Mouse (Mus musculus) midbrain, embryonic 14.5 days (tissue): ENCODE results near the gene Rai1. TPM values are rescaled to one million over a fixed set of nuclear protein-coding genes. Genes with fewer than 3 reads are reported as not detected.

ENCODE experiments used
- ATAC-seq: fragments of 200-750 bp; cut with Nextera tagmentation; 2 replicates; pipeline ENCODE4 v1.8.0; 2017; ENCODE audit warnings: moderate number of reproducible peaks, moderate library complexity; ENCODE audit not compliant: low FRiP score, low TSS enrichment
- DNase-seq: peaks from one replicate; pipeline ENCODE4 v3.0.0-alpha.2; 2015
- H3K27ac ChIP-seq: fragments of 300-500 bp; sonication (generic); replicated peaks from 2 replicates; pipeline ENCODE4 v1.5.1; 2014; ENCODE audit warnings: mild to moderate bottlenecking, low read depth, low read length, moderate library complexity
- H3K27me3 ChIP-seq: fragments of 300-500 bp; sonication (generic); 2 replicates; pipeline ENCODE4 v1.6.1; 2014; ENCODE audit warnings: low read length, control low read depth, mixed read lengths; ENCODE audit not compliant: control insufficient read depth, insufficient read depth
- H3K36me3 ChIP-seq: fragments of 300-500 bp; sonication (generic); 2 replicates; pipeline ENCODE4 v1.6.1; 2014; ENCODE audit warnings: low read length, control low read depth; ENCODE audit not compliant: control insufficient read depth, insufficient read depth
- H3K4me1 ChIP-seq: fragments of 300-500 bp; sonication (generic); 2 replicates; pipeline ENCODE4 v1.6.1; 2014; ENCODE audit warnings: mild to moderate bottlenecking, antibody characterized with exemption, low read length, control low read depth; ENCODE audit not compliant: control insufficient read depth, insufficient read depth
- H3K4me2 ChIP-seq: fragments of 300-500 bp; sonication (generic); 2 replicates; pipeline ENCODE4 v1.6.1; 2014; ENCODE audit warnings: mild to moderate bottlenecking, low read length, moderate library complexity
- H3K4me3 ChIP-seq: fragments of 300-500 bp; sonication (generic); replicated peaks from 2 replicates; pipeline ENCODE4 v1.5.1; 2014; ENCODE audit warnings: low read depth, low read length
- H3K9ac ChIP-seq: fragments of 300-500 bp; sonication (generic); replicated peaks from 2 replicates; pipeline ENCODE4 v1.6.1; 2014; ENCODE audit warnings: mild to moderate bottlenecking, low read length, moderate library complexity
- H3K9me3 ChIP-seq: fragments of 300-500 bp; sonication (generic); 2 replicates; pipeline ENCODE4 v1.6.1; 2016; ENCODE audit warnings: low read length, control low read depth, mixed read lengths; ENCODE audit not compliant: control insufficient read depth
- WGBS: fragments of 180-500 bp; shearing (Covaris S2); extraction: QIAGEN DNeasy Blood & Tissue Kit; methylation state at CpG from one replicate; pipeline ENCODE4 v1.1.7; 2014; 5-methylcytosine and 5-hydroxymethylcytosine counted together
- polyA plus RNA-seq: library from polyadenylated mRNA; unstranded; fragments of >200 nt; fragmentation: Nextera tagmentation; extraction: Ambion mirVana; gene quantifications from 2 replicates; pipeline ENCODE4 v1.2.1, GENCODE M21; 2014

The Rai1 gene
- polyA plus RNA-seq, 1 experiment from 2014 or later = 37.7 TPM

- Histone ChIP-seq H3K9me3 (no peaks in the 10 kb centered on the region), H3K27me3 (no peaks in the 10 kb centered on the region), H3K9ac (no peak overlapping the region), H3K4me3 (no peak overlapping the region), H3K36me3 (no peaks in the 10 kb centered on the region), H3K4me1 (peaks cover 43% of the 10 kb centered on the region), H3K4me2 (no peak overlapping the region), H3K27ac (no peak overlapping the region)
- DNase-seq (no peak), ATAC-seq (no peak)
- 96% methylated on average over 3 of the region's 3 CpGs for WGBS
Measured at GRCm38 (mm10) chr11:60172074-60172473, 67.3 kb downstream of the Rai1 start.

DNA sequence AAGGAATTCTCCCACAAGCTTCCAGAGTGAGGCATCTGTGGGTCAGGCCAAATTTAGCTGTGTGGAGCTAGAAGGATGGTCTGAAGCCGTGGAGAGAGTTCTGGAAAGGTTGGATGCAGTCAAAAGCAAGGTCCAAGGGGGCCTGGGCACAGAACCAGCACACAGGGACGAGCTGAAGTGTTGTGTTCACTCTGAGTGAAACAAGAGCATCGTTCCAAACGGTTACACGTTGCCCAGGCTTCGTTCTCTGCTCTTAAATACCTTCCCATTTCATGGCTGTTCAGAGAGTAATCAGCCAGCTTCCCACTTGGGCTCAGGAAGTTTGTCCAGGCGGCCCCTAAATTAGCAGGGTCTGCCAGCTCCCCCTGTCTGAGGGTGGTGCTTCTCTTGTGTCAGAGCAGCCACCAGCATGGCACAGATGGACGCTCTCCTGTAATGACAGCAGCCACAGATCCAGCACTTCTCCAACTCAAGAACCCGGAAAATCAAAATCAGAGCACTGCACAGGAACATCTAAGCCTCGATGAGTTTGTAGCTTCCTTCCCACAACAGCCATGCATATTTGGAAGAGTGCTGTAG, 68.9 kb downstream of the Rai1 start:
- Histone ChIP-seq H3K9ac (no peak overlapping the region), H3K4me2 (no peak overlapping the region), H3K27me3 (no peaks in the 10 kb centered on the region), H3K4me1 (peaks cover 41% of the 10 kb centered on the region), H3K27ac (no peak overlapping the region), H3K4me3 (no peak overlapping the region), H3K36me3 (no peaks in the 10 kb centered on the region), H3K9me3 (no peaks in the 10 kb centered on the region)
- WGBS = 87% methylated on average over 10 of the region's 10 CpGs
- no peak for ATAC-seq
- DNase-seq = no peak

DNA sequence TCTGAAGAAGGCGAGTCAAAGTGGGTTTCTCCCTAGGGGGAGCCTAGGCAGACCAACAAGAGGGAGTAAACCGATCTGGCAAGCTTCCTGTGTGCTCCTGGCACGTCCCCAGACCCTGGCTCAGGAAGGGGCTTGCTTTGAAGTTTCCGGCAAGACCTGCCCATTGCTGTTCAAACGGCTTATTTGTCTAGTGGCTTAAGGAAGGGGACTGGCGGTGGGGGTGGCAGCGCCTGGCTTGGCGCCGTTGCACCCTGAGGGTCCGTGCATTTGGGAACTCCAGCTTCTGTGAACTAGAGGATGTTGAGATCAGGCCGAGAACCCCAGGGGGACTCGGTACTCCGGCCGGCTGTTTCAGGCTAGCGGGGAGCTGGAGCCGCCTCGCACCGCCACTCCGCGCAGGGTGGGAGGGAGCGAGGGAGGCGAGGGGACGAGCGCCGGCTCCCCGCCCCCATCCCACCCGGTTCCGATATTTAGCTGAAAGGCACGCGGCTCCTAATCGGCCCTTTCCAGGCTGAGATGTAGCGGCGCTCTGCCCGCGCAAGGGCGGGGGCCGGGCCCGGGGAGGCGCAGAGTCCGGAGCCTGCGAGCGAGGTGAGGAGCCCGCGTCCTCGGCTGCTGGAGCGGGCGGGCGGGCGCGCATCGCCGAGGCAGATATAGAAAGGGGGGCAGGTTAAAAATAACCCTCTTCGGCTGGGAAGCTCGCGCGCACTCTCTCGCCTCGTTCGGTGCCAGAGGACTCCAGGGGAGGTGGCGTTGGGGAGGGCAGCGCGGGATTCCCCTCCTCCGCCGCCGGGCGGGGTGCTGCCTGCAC, 70.8 kb downstream of the Rai1 start:
- WGBS = under 1% methylated on average over 65 of the region's 66 CpGs

GRCm38 (mm10) chr11:60176182-60176974, 71.6 kb downstream of the Rai1 start:
- no peaks in the 10 kb centered on the region for H3K27me3 ChIP-seq
- H3K36me3 ChIP-seq = 0 out of 2 replicates have a peak, but pooled peaks cover 2% of the 10 kb centered on the region
- H3K4me3 ChIP-seq = peak overlapping the region; percentile 70
- peak overlapping the region; percentile 100 for H3K27ac ChIP-seq
- H3K4me2 ChIP-seq = peak overlapping the region; percentile 98
- H3K9me3 ChIP-seq = no peaks in the 10 kb centered on the region
- H3K4me1 ChIP-seq = peaks cover 54% of the 10 kb centered on the region
- DNase-seq (peak; percentile 81), ATAC-seq (peak; percentile 44)
- H3K9ac ChIP-seq = peak overlapping the region; percentile 89
- WGBS = under 1% methylated on average over 71 of the region's 71 CpGs

More for the DNA sequence above, 70.8 kb downstream of the Rai1 start:
- Histone ChIP-seq H3K9ac (peak overlapping the region; percentile 89), H3K27me3 (no peaks in the 10 kb centered on the region), H3K27ac (peak overlapping the region; percentile 100), H3K36me3 (no peaks in the 10 kb centered on the region), H3K4me2 (peak overlapping the region; percentile 98), H3K9me3 (no peaks in the 10 kb centered on the region), H3K4me3 (peak overlapping the region; percentile 70), H3K4me1 (peaks cover 46% of the 10 kb centered on the region)
- DNase-seq (peak; percentile 84), ATAC-seq (peak; percentile 60)

GRCm38 (mm10) chr11:60176975-60177657, 72.3 kb downstream of the Rai1 start:
- ATAC-seq = peak; percentile 74
- Histone ChIP-seq H3K9ac (peak overlapping the region; percentile 89), H3K4me3 (peak overlapping the region; percentile 70), H3K9me3 (no peaks in the 10 kb centered on the region), H3K4me2 (peak overlapping the region; percentile 98), H3K36me3 (0 out of 2 replicates have a peak, but pooled peaks cover 2% of the 10 kb centered on the region), H3K4me1 (peaks cover 61% of the 10 kb centered on the region), H3K27ac (peak overlapping the region; percentile 100), H3K27me3 (no peaks in the 10 kb centered on the region)
- 1% methylated on average over 42 of the region's 42 CpGs for WGBS
- DNase-seq = peak; percentile 90

GRCm38 (mm10) chr11:60178005-60178404, 73.2 kb downstream of the Rai1 start:
- H3K9ac ChIP-seq = peak overlapping the region; percentile 89
- H3K27me3 ChIP-seq = no peaks in the 10 kb centered on the region
- H3K36me3 ChIP-seq = 0 out of 2 replicates have a peak, but pooled peaks cover 2% of the 10 kb centered on the region
- H3K27ac ChIP-seq = peak overlapping the region; percentile 100
- WGBS = 44% methylated on average over 6 of the region's 6 CpGs
- H3K4me1 ChIP-seq = peaks cover 70% of the 10 kb centered on the region
- ATAC-seq = no peak
- DNase-seq = no peak
- peak overlapping the region; percentile 98 for H3K4me2 ChIP-seq
- H3K9me3 ChIP-seq = no peaks in the 10 kb centered on the region
- H3K4me3 ChIP-seq = peak overlapping the region; percentile 70

GRCm38 (mm10) chr11:60178506-60178905, 73.7 kb downstream of the Rai1 start:
- H3K36me3 ChIP-seq = 0 out of 2 replicates have a peak, but pooled peaks cover 2% of the 10 kb centered on the region
- H3K9me3 ChIP-seq = no peaks in the 10 kb centered on the region
- no peak for DNase-seq
- H3K27ac ChIP-seq = no peak overlapping the region; the same call in 1 of the 2 replicates
- no peak for ATAC-seq
- no peaks in the 10 kb centered on the region for H3K27me3 ChIP-seq
- 0 out of 2 replicates have a peak overlapping the region, but pooled peaks have one; percentile 3 for H3K9ac ChIP-seq
- peak overlapping the region; percentile 98; the same call in 1 of the 2 replicates for H3K4me2 ChIP-seq
- H3K4me1 ChIP-seq = peaks cover 71% of the 10 kb centered on the region
- no peak overlapping the region for H3K4me3 ChIP-seq

- no peak for ATAC-seq
Measured at GRCm38 (mm10) chr11:60182116-60182670, 77.4 kb downstream of the Rai1 start.

More at GRCm38 (mm10) chr11:60182116-60182670, 77.4 kb downstream of the Rai1 start:
- 75% methylated on average over 12 of the region's 12 CpGs for WGBS
- H3K36me3 ChIP-seq = peaks cover 21% of the 10 kb centered on the region
- H3K27me3 ChIP-seq = no peaks in the 10 kb centered on the region
- H3K4me3 ChIP-seq = no peak overlapping the region
- H3K9ac ChIP-seq = peak overlapping the region; percentile 56; the same call in 1 of the 2 replicates
- H3K9me3 ChIP-seq = no peaks in the 10 kb centered on the region
- peak overlapping the region; percentile 29 for H3K4me2 ChIP-seq
- H3K4me1 ChIP-seq = peaks cover 77% of the 10 kb centered on the region
- H3K27ac ChIP-seq = peak overlapping the region; percentile 85
- peak; percentile 71 for DNase-seq
